Comparison of ENCODE assay signal across 9 mouse cellular contexts in the genomic region with DNA sequence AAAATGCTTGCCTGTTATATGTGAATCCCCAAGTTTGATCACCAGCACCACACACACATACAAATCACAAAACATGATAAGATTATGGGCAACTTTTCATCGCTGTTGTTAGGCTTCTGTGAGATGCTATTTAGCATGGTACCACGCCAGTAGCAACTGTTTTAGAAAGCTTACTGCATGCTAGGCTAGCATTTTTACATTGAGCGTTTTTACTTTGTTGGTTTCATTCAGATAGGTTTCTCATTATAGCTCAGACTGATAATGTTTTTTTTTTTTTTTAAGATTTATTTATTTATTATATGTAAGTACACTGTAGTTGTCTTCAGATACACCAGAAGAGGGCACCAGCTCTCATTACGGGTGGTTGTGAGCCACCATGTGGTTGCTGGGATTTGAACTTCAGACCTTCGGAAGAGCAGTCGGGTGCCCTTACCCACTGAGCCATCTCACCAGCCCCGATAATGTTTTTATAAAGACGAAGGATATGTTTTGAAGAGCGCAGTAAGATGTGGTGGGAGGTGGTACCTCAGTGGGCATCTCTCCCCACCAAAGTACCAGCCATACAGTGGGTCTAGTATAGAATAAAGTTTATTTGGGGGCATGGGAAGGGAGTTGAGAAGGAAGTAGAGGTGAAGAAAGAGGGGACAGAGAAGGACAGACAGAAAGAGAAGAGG. TPM values are rescaled to one million over a fixed set of nuclear protein-coding genes. Genes with fewer than 3 reads are reported as not detected.
DNase-seq lines count a peak whose midpoint lies in the region; ATAC-seq and TF ChIP-seq lines count a peak whose summit lies in the region.
"Had no signal": no experiment of that assay in that cellular context is flagged by ENCODE, and none has a peak within 500 bp of the region (broad histone marks: within the 10 kb centered on the region; RNA-seq: fewer than 3 reads in every experiment).

No protein-coding gene starts in this region.

- no peaks in the 10 kb centered on the region for H3K79me2 ChIP-seq in liver, adult 2 months (ENCODE audit: control insufficient read depth, insufficient read depth, low read length)

- H3K36me3 ChIP-seq in liver, adult 2 months (ENCODE audit: control insufficient read depth, insufficient read depth, low read length): peaks cover 35% of the 10 kb centered on the region
- peaks cover 67% of the 10 kb centered on the region for H3K36me3 ChIP-seq in limb, embryonic 10.5 days
- peaks cover 41% of the 10 kb centered on the region for H3K36me3 ChIP-seq in neural tube, embryonic 14.5 days (ENCODE audit: control insufficient read depth, insufficient read depth, low read length)

- WGBS in liver, adult 2 months: 51% methylated on average over 9 of the region's 9 CpGs
- 70% methylated on average over 9 of the region's 9 CpGs for WGBS in limb, embryonic 10.5 days
- 70% methylated on average over 9 of the region's 9 CpGs for WGBS in neural tube, embryonic 14.5 days

- H3K9ac ChIP-seq in liver, adult 2 months (ENCODE audit: low read depth, low read length): no peak overlapping the region
- H3K9ac ChIP-seq in neural tube, embryonic 14.5 days (replicated peaks; ENCODE audit: low read depth, low read length): peak overlapping the region; percentile 33

- no peaks in the 10 kb centered on the region for H3K9me3 ChIP-seq in limb, embryonic 10.5 days (replicated peaks)
- no peaks in the 10 kb centered on the region for H3K9me3 ChIP-seq in neural tube, embryonic 14.5 days (ENCODE audit: control insufficient read depth, low read length)

- H3K4me3 ChIP-seq in liver, adult 2 months (ENCODE audit: insufficient read depth, low read depth, low read length): peak overlapping the region; percentile 71; the same call in 1 of the 2 replicates
- peak overlapping the region; percentile 76 for H3K4me3 ChIP-seq in embryonic fibroblast, embryonic 13.5 days (ENCODE audit: insufficient read depth, low read length)
- H3K4me3 ChIP-seq in limb, embryonic 10.5 days: peak overlapping the region; percentile 63
- peak overlapping the region; percentile 60 for H3K4me3 ChIP-seq in neural tube, embryonic 14.5 days (ENCODE audit: low read depth, low read length)

- H3K27ac ChIP-seq in liver, adult 2 months (replicated peaks; ENCODE audit: insufficient read depth, low read depth, low read length): no peak overlapping the region
- H3K27ac ChIP-seq in embryonic fibroblast, embryonic 13.5 days (ENCODE audit: insufficient read depth, low read length): peak overlapping the region; percentile 81; the same call in 1 of the 2 replicates
- peak overlapping the region; percentile 83; the same call in 1 of the 2 replicates for H3K27ac ChIP-seq in limb, embryonic 10.5 days
- no peak overlapping the region for H3K27ac ChIP-seq in neural tube, embryonic 14.5 days (ENCODE audit: low read depth, low read length)

- H3K4me1 ChIP-seq in liver, adult 2 months (ENCODE audit: control insufficient read depth, insufficient read depth, low read length): peaks cover 4% of the 10 kb centered on the region; the same call in 1 of the 2 replicates
- H3K4me1 ChIP-seq in embryonic fibroblast, embryonic 13.5 days (ENCODE audit: control insufficient read depth, insufficient read depth, low read length): 0 out of 2 replicates have a peak, but pooled peaks cover 2% of the 10 kb centered on the region
- peaks cover 6% of the 10 kb centered on the region; the same call in 1 of the 2 replicates for H3K4me1 ChIP-seq in limb, embryonic 10.5 days
- peaks cover 5% of the 10 kb centered on the region; the same call in 1 of the 2 replicates for H3K4me1 ChIP-seq in neural tube, embryonic 14.5 days (ENCODE audit: control insufficient read depth, insufficient read depth, low read length)

- no peak for DNase-seq in liver, adult 2 months (ENCODE audit: extremely low read depth, low read depth, low spot score)
- no peak for DNase-seq in liver
- no peak for DNase-seq in limb, embryonic 10.5 days (ENCODE audit: low spot score)
- no peak for DNase-seq in embryo, embryonic 10 days (ENCODE audit: low spot score)
- no peak for DNase-seq in frontal cortex, postnatal 14 days (ENCODE audit: low spot score in 2 of 2)
- DNase-seq: kidney, adult 8-10 months had no signal

- ATAC-seq in neural tube, embryonic 14.5 days (ENCODE audit: low read depth): no peak
- ATAC-seq in cerebellum, adult (ENCODE audit: insufficient number of reproducible peaks, low FRiP score, low TSS enrichment): no peak

- no peak for TF ChIP-seq CTCF in liver, adult 2 months (IDR thresholded peaks at IDR 0.05; ENCODE audit: low read depth, low read length)
- TF ChIP-seq CTCF in embryonic fibroblast, embryonic 13.5 days (IDR thresholded peaks at IDR 0.05; ENCODE audit: borderline replicate concordance, insufficient read depth, low read length): no peak

- no peak for TF ChIP-seq POLR2A in liver, adult 2 months (IDR thresholded peaks at IDR 0.05; ENCODE audit: extremely low read depth, insufficient read depth, low read length)
- TF ChIP-seq POLR2A in embryonic fibroblast, embryonic 13.5 days (IDR thresholded peaks at IDR 0.05; ENCODE audit: low read depth, low read length): no peak

- H3K27me3 ChIP-seq in liver, adult 2 months (ENCODE audit: control insufficient read depth, insufficient read depth, low read length): no peaks in the 10 kb centered on the region
- no peaks in the 10 kb centered on the region for H3K27me3 ChIP-seq in limb, embryonic 10.5 days (ENCODE audit: low read depth, poor library complexity, severe bottlenecking)
- no peaks in the 10 kb centered on the region for H3K27me3 ChIP-seq in neural tube, embryonic 14.5 days (ENCODE audit: control insufficient read depth, insufficient read depth, low read length)

- peak overlapping the region; percentile 84 for H3K4me2 ChIP-seq in neural tube, embryonic 14.5 days (ENCODE audit: low read depth, low read length)

RNA-seq across cellular contexts. Expression of a gene that starts 1.1 kb away (rescaled TPM):
- 84.6 and 96.6 TPM in 2 replicates for total RNA-seq in liver, adult 2 months (2014; rRNA removed)
- polyA plus RNA-seq in liver, adult 2 months (2012; rRNA removed): 35.3 and 37.9 TPM in 2 replicates
- polyA plus RNA-seq in embryonic fibroblast, embryonic 13.5 days (2011; ENCODE audit: insufficient read length, low read depth, missing spikeins): 130 and 167 TPM in 2 replicates
- 75.0 and 81.3 TPM in 2 replicates for polyA plus RNA-seq in limb, embryonic 10.5 days (2016; fragmentation: Nextera tagmentation; extraction: Ambion mirVana)
- polyA plus RNA-seq in neural tube, embryonic 14.5 days (2014; fragmentation: Nextera tagmentation; extraction: Ambion mirVana): 53.5 and 58.9 TPM in 2 replicates

RNA-seq across cellular contexts. Expression of a gene that starts 9.7 kb away (rescaled TPM):
- total RNA-seq in liver, adult 2 months (2014; rRNA removed): 6.8 and 9.3 TPM in 2 replicates
- 7.0 and 7.2 TPM in 2 replicates for polyA plus RNA-seq in liver, adult 2 months (2012; rRNA removed)
- polyA plus RNA-seq in embryonic fibroblast, embryonic 13.5 days (2011; ENCODE audit: insufficient read length, low read depth, missing spikeins): 41.6 and 54.7 TPM in 2 replicates
- polyA plus RNA-seq in limb, embryonic 10.5 days (2016; fragmentation: Nextera tagmentation; extraction: Ambion mirVana): 84.8 and 86.0 TPM in 2 replicates
- 16.1 and 23.1 TPM in 2 replicates for polyA plus RNA-seq in neural tube, embryonic 14.5 days (2014; fragmentation: Nextera tagmentation; extraction: Ambion mirVana)

RNA-seq across cellular contexts. Expression of a gene that starts 10.1 kb away (rescaled TPM):
- 5.3 and 6.2 TPM in 2 replicates for total RNA-seq in liver, adult 2 months (2014; rRNA removed)
- 10.1 and 18.4 TPM in 2 replicates for polyA plus RNA-seq in liver, adult 2 months (2012; rRNA removed)
- 11.4 and 12.0 TPM in 2 replicates for polyA plus RNA-seq in embryonic fibroblast, embryonic 13.5 days (2011; ENCODE audit: insufficient read length, low read depth, missing spikeins)
- polyA plus RNA-seq in limb, embryonic 10.5 days (2016; fragmentation: Nextera tagmentation; extraction: Ambion mirVana): 21.1 and 21.7 TPM in 2 replicates
- 19.7 and 20.6 TPM in 2 replicates for polyA plus RNA-seq in neural tube, embryonic 14.5 days (2014; fragmentation: Nextera tagmentation; extraction: Ambion mirVana)

RNA-seq across cellular contexts. Expression of a gene that starts 14.3 kb away (rescaled TPM):
- 58.8 and 64.5 TPM in 2 replicates for total RNA-seq in liver, adult 2 months (2014; rRNA removed)
- polyA plus RNA-seq in liver, adult 2 months (2012; rRNA removed): 74.7 and 87.3 TPM in 2 replicates
- polyA plus RNA-seq in embryonic fibroblast, embryonic 13.5 days (2011; ENCODE audit: insufficient read length, low read depth, missing spikeins): 267 and 287 TPM in 2 replicates
- polyA plus RNA-seq in limb, embryonic 10.5 days (2016; fragmentation: Nextera tagmentation; extraction: Ambion mirVana): 272 and 313 TPM in 2 replicates
- 128 and 151 TPM in 2 replicates for polyA plus RNA-seq in neural tube, embryonic 14.5 days (2014; fragmentation: Nextera tagmentation; extraction: Ambion mirVana)

RNA-seq across cellular contexts. Expression of a gene that starts 28.1 kb away (rescaled TPM):
- not detected in 2 replicates for total RNA-seq in liver, adult 2 months (2014; rRNA removed)
- not detected in 2 replicates for polyA plus RNA-seq in liver, adult 2 months (2012; rRNA removed)
- polyA plus RNA-seq in embryonic fibroblast, embryonic 13.5 days (2011; ENCODE audit: insufficient read length, low read depth, missing spikeins): 80.0 and 99.8 TPM in 2 replicates
- polyA plus RNA-seq in limb, embryonic 10.5 days (2016; fragmentation: Nextera tagmentation; extraction: Ambion mirVana): 944 and 1,066 TPM in 2 replicates
- 45.5 and 103 TPM in 2 replicates for polyA plus RNA-seq in neural tube, embryonic 14.5 days (2014; fragmentation: Nextera tagmentation; extraction: Ambion mirVana)

Comparison
In these comparisons a context has a peak if more than half of its experiments do, and no peak if none do; other contexts are left out.
1. H3K27ac ChIP-seq: peak in embryonic fibroblast, embryonic 13.5 days (single experiment) and limb, embryonic 10.5 days (single experiment); none in liver, adult 2 months (single experiment) and neural tube, embryonic 14.5 days (single experiment).
2. Peak in every context shown above with its lines, with median percentiles within 50 percentile points of each other: H3K4me3 ChIP-seq.